Mouse (Mus musculus): ENCODE measurements at regions not wholly inside any gene's neighbourhood (a gene's known extent, or its start where the extent isn't known, plus 50 kb on each side); places are given as distances from the start of the nearest gene placed in this dataset.

- no peaks in the 10 kb centered on the region for H3K4me1 ChIP-seq (ENCODE audit: control insufficient read depth, insufficient read depth, low read length)
These were observed 166.3 kb downstream of the Rnd3 start for GRCm38 (mm10) chr2:50982571-50982970.

GRCm38 (mm10) chr2:50978356-50978755, 170.6 kb downstream of the Rnd3 start:
- DNase-seq, result no peak
- WGBS, result 65% methylated on average over 1 of the region's 1 CpGs
- no peak overlapping the region for H3K4me3 ChIP-seq (replicated peaks; ENCODE audit: extremely low read depth, low read depth, low read length)
- TF ChIP-seq CTCF (IDR thresholded peaks at IDR 0.05; ENCODE audit: insufficient read depth, low read length), result no peak
- H3K4me1 ChIP-seq (ENCODE audit: control insufficient read depth, insufficient read depth, low read length), result no peaks in the 10 kb centered on the region

More at GRCm38 (mm10) chr2:50982571-50982970, 166.3 kb downstream of the Rnd3 start:
- TF ChIP-seq POLR2A (IDR thresholded peaks at IDR 0.05; ENCODE audit: borderline replicate concordance, extremely low read depth, low read depth, low read length) (no peak), CTCF (IDR thresholded peaks at IDR 0.05; ENCODE audit: insufficient read depth, low read length) (no peak)
- H3K4me3 ChIP-seq (replicated peaks; ENCODE audit: extremely low read depth, low read depth, low read length), result no peak overlapping the region
- DNase-seq, result no peak
- WGBS, result 46% methylated on average over 5 of the region's 5 CpGs

GRCm38 (mm10) chr2:50971131-50971825, 177.6 kb downstream of the Rnd3 start:
- H3K4me1 ChIP-seq (ENCODE audit: control insufficient read depth, insufficient read depth, low read length), result no peaks in the 10 kb centered on the region
- H3K4me3 ChIP-seq (replicated peaks; ENCODE audit: extremely low read depth, low read depth, low read length), result no peak overlapping the region
- no peak for TF ChIP-seq CTCF (IDR thresholded peaks at IDR 0.05; ENCODE audit: insufficient read depth, low read length)
- whole genome bisulfite sequencing, result 37% methylated on average over 14 of the region's 14 CpGs
- no peak for DNase-seq

- TF ChIP-seq POLR2A (IDR thresholded peaks at IDR 0.05; ENCODE audit: borderline replicate concordance, extremely low read depth, low read depth, low read length) (no peak), CTCF (IDR thresholded peaks at IDR 0.05; ENCODE audit: insufficient read depth, low read length) (no peak)
- no peak for DNase-seq
- no peak overlapping the region for H3K4me3 ChIP-seq (replicated peaks; ENCODE audit: extremely low read depth, low read depth, low read length)
- H3K4me1 ChIP-seq (ENCODE audit: control insufficient read depth, insufficient read depth, low read length), result no peaks in the 10 kb centered on the region
- 69% methylated on average over 4 of the region's 4 CpGs for WGBS
These were observed 180.5 kb downstream of the Rnd3 start for GRCm38 (mm10) chr2:50968382-50968781.

GRCm38 (mm10) chr2:50967826-50968225, 181.1 kb downstream of the Rnd3 start:
- no peak for TF ChIP-seq POLR2A (IDR thresholded peaks at IDR 0.05; ENCODE audit: borderline replicate concordance, extremely low read depth, low read depth, low read length)
- no peak for TF ChIP-seq CTCF (IDR thresholded peaks at IDR 0.05; ENCODE audit: insufficient read depth, low read length)
- Histone ChIP-seq H3K4me3 (replicated peaks; ENCODE audit: extremely low read depth, low read depth, low read length) (no peak overlapping the region), H3K4me1 (ENCODE audit: control insufficient read depth, insufficient read depth, low read length) (no peaks in the 10 kb centered on the region)
- no peak for DNase-seq
- WGBS, result 43% methylated on average over 4 of the region's 4 CpGs

GRCm38 (mm10) chr2:50967133-50967532, 181.8 kb downstream of the Rnd3 start:
- no peak for TF ChIP-seq POLR2A (IDR thresholded peaks at IDR 0.05; ENCODE audit: borderline replicate concordance, extremely low read depth, low read depth, low read length)
- no peak for TF ChIP-seq CTCF (IDR thresholded peaks at IDR 0.05; ENCODE audit: insufficient read depth, low read length)
- H3K4me3 ChIP-seq (replicated peaks; ENCODE audit: extremely low read depth, low read depth, low read length), result no peak overlapping the region
- 64% methylated on average over 4 of the region's 4 CpGs for WGBS
- DNase-seq, result no peak
- no peaks in the 10 kb centered on the region for H3K4me1 ChIP-seq (ENCODE audit: control insufficient read depth, insufficient read depth, low read length)

- 93% methylated on average over 8 of the region's 8 CpGs for WGBS
- DNase-seq, result no peak
- H3K4me1 ChIP-seq (ENCODE audit: control insufficient read depth, insufficient read depth, low read length), result no peaks in the 10 kb centered on the region
- no peak overlapping the region for H3K4me3 ChIP-seq (replicated peaks; ENCODE audit: extremely low read depth, low read depth, low read length)
- TF ChIP-seq CTCF (IDR thresholded peaks at IDR 0.05; ENCODE audit: insufficient read depth, low read length) (no peak), POLR2A (IDR thresholded peaks at IDR 0.05; ENCODE audit: borderline replicate concordance, extremely low read depth, low read depth, low read length) (no peak)
These were observed 183.4 kb downstream of the Rnd3 start for GRCm38 (mm10) chr2:50965485-50966017.

- Histone ChIP-seq H3K4me3 (replicated peaks; ENCODE audit: extremely low read depth, low read depth, low read length) (no peak overlapping the region), H3K4me1 (ENCODE audit: control insufficient read depth, insufficient read depth, low read length) (no peaks in the 10 kb centered on the region)
- no peak for TF ChIP-seq CTCF (IDR thresholded peaks at IDR 0.05; ENCODE audit: insufficient read depth, low read length)
- no peak for TF ChIP-seq POLR2A (IDR thresholded peaks at IDR 0.05; ENCODE audit: borderline replicate concordance, extremely low read depth, low read depth, low read length)
- no peak for DNase-seq
- WGBS, result 64% methylated on average over 3 of the region's 3 CpGs
These were observed 184.8 kb downstream of the Rnd3 start for GRCm38 (mm10) chr2:50964062-50964461.

- TF ChIP-seq POLR2A (IDR thresholded peaks at IDR 0.05; ENCODE audit: borderline replicate concordance, extremely low read depth, low read depth, low read length) (no peak), CTCF (IDR thresholded peaks at IDR 0.05; ENCODE audit: insufficient read depth, low read length) (no peak)
- Histone ChIP-seq H3K4me3 (replicated peaks; ENCODE audit: extremely low read depth, low read depth, low read length) (no peak overlapping the region), H3K4me1 (ENCODE audit: control insufficient read depth, insufficient read depth, low read length) (no peaks in the 10 kb centered on the region)
- WGBS, result 26% methylated on average over 4 of the region's 4 CpGs
- DNase-seq, result no peak
These were observed 187.9 kb downstream of the Rnd3 start for GRCm38 (mm10) chr2:50961049-50961448.

- no peak overlapping the region for H3K4me3 ChIP-seq (replicated peaks; ENCODE audit: extremely low read depth, low read depth, low read length)
- TF ChIP-seq CTCF (IDR thresholded peaks at IDR 0.05; ENCODE audit: insufficient read depth, low read length) (no peak), POLR2A (IDR thresholded peaks at IDR 0.05; ENCODE audit: borderline replicate concordance, extremely low read depth, low read depth, low read length) (no peak)
- DNase-seq, result no peak
- WGBS, result 88% methylated on average over 9 of the region's 9 CpGs
- H3K4me1 ChIP-seq (ENCODE audit: control insufficient read depth, insufficient read depth, low read length), result no peaks in the 10 kb centered on the region
These were observed 189.6 kb downstream of the Rnd3 start for GRCm38 (mm10) chr2:50959323-50959722.

Measured in lung, adult 2 months (tissue).